Mouse (Mus musculus): ENCODE results near the gene Gm4187.
"Not testable (repeated sequence)": the region's sequence is repeated elsewhere in the genome, so short reads cannot be mapped to it uniquely, and the experiment has no call there.

GRCm38 (mm10) chr7:22329617-22330016, at the start of gene Gm4187:
- not testable (repeated sequence) for TF ChIP-seq CTCF (IDR thresholded peaks at IDR 0.05; ENCODE audit: borderline replicate concordance, insufficient read depth, low read depth, low read length); POLR2A (IDR thresholded peaks at IDR 0.05; ENCODE audit: borderline replicate concordance, insufficient read depth, low read length)
